31 mouse cellular contexts compared by ENCODE assay signal in the genomic region with DNA sequence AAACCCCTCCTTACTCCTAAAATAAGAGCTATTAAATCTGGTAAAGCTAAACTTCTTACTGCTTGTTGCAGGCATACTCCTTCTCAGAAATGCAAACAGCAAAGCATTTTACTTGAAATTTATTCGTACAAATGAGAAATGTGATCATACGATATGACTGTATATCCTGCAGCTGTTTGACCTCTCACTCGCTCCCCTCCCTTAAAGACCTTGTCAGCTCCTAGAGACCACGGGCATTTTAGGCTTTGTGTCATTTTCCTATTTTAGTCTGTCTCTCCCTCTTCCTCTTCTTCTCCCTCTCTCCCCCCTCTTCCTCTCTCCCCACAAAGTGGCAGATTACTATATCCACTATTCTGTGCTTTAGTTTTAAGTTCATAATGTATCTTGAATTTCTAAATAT.
"Had no signal": no experiment of that assay in that cellular context is flagged by ENCODE, and none has a peak within 500 bp of the region (broad histone marks: within the 10 kb centered on the region; RNA-seq: fewer than 3 reads in every experiment).

No protein-coding gene starts in this region.

- H3K4me1 ChIP-seq: limb, embryonic 10.5 days; limb, embryonic 12.5 days; limb, embryonic 13.5 days; limb, embryonic 15.5 days; liver, embryonic 12.5 days; liver, embryonic 13.5 days; liver, embryonic 15.5 days; megakaryocyte, embryonic 14.5 days; midbrain, embryonic 12.5 days; midbrain, embryonic 15.5 days; neural tube, embryonic 12.5 days had no signal

- H3K27me3 ChIP-seq: limb, embryonic 12.5 days; limb, embryonic 13.5 days; limb, embryonic 15.5 days; liver, embryonic 12.5 days; liver, embryonic 13.5 days; liver, embryonic 15.5 days; lung, embryonic 15.5 days; megakaryocyte, embryonic 14.5 days; midbrain, embryonic 12.5 days; midbrain, embryonic 13.5 days; midbrain, embryonic 15.5 days; neural tube, embryonic 12.5 days had no signal

- DNase-seq: left cerebral cortex, postnatal 4 days; liver; liver, embryonic 13.5 days; liver, postnatal 0 days; lung, adult 18-20 months; lung, adult 2 months; lung, embryonic 14.5 days; lung, postnatal 10 days; lung, postnatal 14 days; lung, postnatal 36 days; lung, postnatal 4 days; midbrain, embryonic 14.5 days had no signal

- H3K4me2 ChIP-seq: limb, embryonic 12.5 days; limb, embryonic 13.5 days; limb, embryonic 15.5 days; liver, embryonic 11.5 days; liver, embryonic 12.5 days; liver, embryonic 13.5 days; liver, embryonic 15.5 days; lung, embryonic 14.5 days; lung, embryonic 15.5 days; midbrain, embryonic 11.5 days; midbrain, embryonic 12.5 days; midbrain, embryonic 13.5 days; midbrain, embryonic 15.5 days; neural tube, embryonic 12.5 days had no signal

- H3K27ac ChIP-seq: limb, embryonic 10.5 days; limb, embryonic 12.5 days; limb, embryonic 13.5 days; limb, embryonic 15.5 days; liver, embryonic 12.5 days; liver, embryonic 13.5 days; liver, embryonic 14.5 days; liver, embryonic 15.5 days; lung, embryonic 15.5 days; macrophage; midbrain, embryonic 10.5 days; midbrain, embryonic 12.5 days; midbrain, embryonic 13.5 days; midbrain, embryonic 15.5 days; neural tube, embryonic 12.5 days had no signal

- ATAC-seq: liver, embryonic 12.5 days; liver, postnatal 0 days; lung, postnatal 0 days; midbrain, embryonic 13.5 days; midbrain, embryonic 15.5 days; midbrain, embryonic 16.5 days had no signal

- H3K36me3 ChIP-seq: liver, embryonic 12.5 days; liver, embryonic 13.5 days; liver, embryonic 15.5 days; lung, embryonic 15.5 days; midbrain, embryonic 15.5 days had no signal

- H3K9ac ChIP-seq: limb, embryonic 12.5 days; limb, embryonic 13.5 days; limb, embryonic 15.5 days; liver, embryonic 12.5 days; liver, embryonic 13.5 days; liver, embryonic 14.5 days; liver, embryonic 15.5 days; liver, postnatal 0 days; lung, embryonic 14.5 days; lung, embryonic 15.5 days; midbrain, embryonic 12.5 days; midbrain, embryonic 13.5 days; midbrain, embryonic 15.5 days; neural tube, embryonic 12.5 days had no signal

- H3K4me3 ChIP-seq: limb, embryonic 10.5 days; limb, embryonic 12.5 days; limb, embryonic 13.5 days; limb, embryonic 15.5 days; liver, embryonic 12.5 days; liver, embryonic 13.5 days; liver, embryonic 15.5 days; lung, embryonic 15.5 days; megakaryocyte, embryonic 14.5 days; midbrain, embryonic 10.5 days; midbrain, embryonic 12.5 days; midbrain, embryonic 13.5 days; midbrain, embryonic 15.5 days; neural tube, embryonic 12.5 days had no signal

- H3K9me3 ChIP-seq: limb, embryonic 10.5 days; limb, embryonic 12.5 days; limb, embryonic 13.5 days; limb, embryonic 15.5 days; liver, embryonic 12.5 days; liver, embryonic 13.5 days; liver, embryonic 15.5 days; lung, embryonic 15.5 days; midbrain, embryonic 10.5 days; midbrain, embryonic 12.5 days; midbrain, embryonic 13.5 days; midbrain, embryonic 15.5 days; neural tube, embryonic 12.5 days had no signal
